Mouse (Mus musculus) cortical plate, adult 2 months (tissue): ENCODE data around the gene Kif1c. TPM values are rescaled to one million over a fixed set of nuclear protein-coding genes. Genes with fewer than 3 reads are reported as not detected.

Experiments used
- H3K27ac ChIP-seq: fragments of 200-500 bp; 2 replicates; pipeline ENCODE4 v1.5.1; 2012; ENCODE audit warnings: low read length, control low read depth, inconsistent platforms; ENCODE audit not compliant: insufficient read depth
- H3K4me1 ChIP-seq: fragments of 200-500 bp; 2 replicates; pipeline ENCODE4 v1.6.1; 2011; ENCODE audit warnings: low read length; ENCODE audit not compliant: control insufficient read depth, insufficient read depth
- H3K4me3 ChIP-seq: fragments of 200-500 bp; 2 replicates; pipeline ENCODE4 v1.5.1; 2011; ENCODE audit warnings: mild to moderate bottlenecking, low read length, control low read depth; ENCODE audit not compliant: insufficient read depth
- CTCF ChIP-seq: fragments of 200-500 bp; IDR thresholded peaks from 2 replicates; pipeline ENCODE4 v1.5.1; 2011; ENCODE audit warnings: mild to moderate bottlenecking, control low read depth, low read length; ENCODE audit not compliant: insufficient read depth; ENCODE audit errors: extremely low read depth
- POLR2A ChIP-seq: fragments of 200-500 bp; IDR thresholded peaks from 2 replicates; pipeline ENCODE4 v1.6.1; 2011; ENCODE audit warnings: mild to moderate bottlenecking, low read length, control low read depth; ENCODE audit not compliant: insufficient read depth; ENCODE audit errors: extremely low read depth
- polyA plus RNA-seq: library from polyadenylated mRNA; depleted of rRNA; stranded (reverse); fragments of >200 nt; gene quantifications from 2 replicates; pipeline ENCODE4 v1.2.3, GENCODE M21; 2012

Kif1c gene
- polyA plus RNA-seq, 1 experiment = 53.7 TPM

DNA sequence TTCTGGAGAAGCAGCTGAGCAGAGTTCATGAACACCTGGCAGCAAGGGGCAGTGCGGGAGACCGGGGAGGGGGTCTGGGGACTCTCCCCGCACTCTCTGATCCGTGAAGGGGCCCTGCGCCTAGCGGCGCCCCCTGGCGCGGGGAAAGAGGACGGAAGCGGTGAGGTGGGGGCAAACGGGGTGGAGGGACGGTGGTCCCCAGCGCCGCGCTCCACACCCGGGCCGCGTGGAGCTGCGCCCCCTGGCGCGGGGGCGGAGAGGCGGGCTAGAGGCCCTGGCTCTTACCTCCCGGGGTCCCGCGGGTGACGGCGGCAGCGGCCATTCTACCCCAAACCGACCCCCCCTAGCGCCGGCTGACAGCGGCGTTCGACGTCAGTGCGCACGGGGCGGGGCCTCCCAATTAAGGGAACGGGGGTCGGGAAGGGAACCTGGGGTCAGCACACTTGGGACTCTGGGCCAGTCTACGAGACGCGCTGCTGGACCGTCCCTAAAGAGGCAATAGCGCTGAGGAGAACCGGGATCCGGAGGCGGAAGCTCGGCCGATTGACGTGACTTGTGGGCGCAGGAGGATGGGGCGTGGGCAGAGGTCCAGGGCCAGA, 12.6 kb upstream of the Kif1c start, which contains the start of gene Camta2:
Camta2 (minus strand) TSS at position 505 of the 599 bp plus-strand sequence.
- TF ChIP-seq POLR2A = peak; percentile 79; the same call in 1 of the 2 replicates
- TF ChIP-seq CTCF = 0 out of 2 replicates have a peak, but pooled peaks have one; percentile 14
- peak within 1 kb of the TSS; percentile 87 for H3K4me3 ChIP-seq

DNA sequence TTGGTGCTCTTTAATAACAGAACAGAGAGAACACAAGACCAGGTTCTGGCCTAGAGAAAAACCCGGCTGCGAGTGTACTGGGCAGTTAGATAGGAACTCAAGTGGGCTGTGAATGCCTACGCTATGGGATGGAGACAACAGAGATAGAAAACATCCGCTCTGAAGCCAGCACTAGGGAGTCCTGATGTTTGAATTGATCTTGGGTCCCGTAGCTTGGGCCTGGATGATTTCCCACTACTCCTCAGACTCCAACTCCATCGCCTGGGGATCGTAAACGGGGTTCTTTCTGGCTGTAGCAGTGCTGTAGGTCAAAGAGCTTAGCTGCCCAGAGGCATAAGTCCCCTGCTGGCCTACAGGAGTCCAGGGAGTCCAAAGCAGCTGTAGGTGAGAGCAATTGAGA, 12.0 kb upstream of the Kif1c start:
- TF ChIP-seq POLR2A (no peak), CTCF (no peak)
- peak overlapping the region; percentile 92 for H3K27ac ChIP-seq
- H3K4me3 ChIP-seq = peak overlapping the region; percentile 87
- peaks cover 4% of the 10 kb centered on the region for H3K4me1 ChIP-seq

More for the DNA sequence above, 12.6 kb upstream of the Kif1c start, which contains the start of gene Camta2:
- Histone ChIP-seq H3K4me1 (peaks cover 6% of the 10 kb centered on the region), H3K27ac (peak within 1 kb of the TSS; percentile 92)

DNA sequence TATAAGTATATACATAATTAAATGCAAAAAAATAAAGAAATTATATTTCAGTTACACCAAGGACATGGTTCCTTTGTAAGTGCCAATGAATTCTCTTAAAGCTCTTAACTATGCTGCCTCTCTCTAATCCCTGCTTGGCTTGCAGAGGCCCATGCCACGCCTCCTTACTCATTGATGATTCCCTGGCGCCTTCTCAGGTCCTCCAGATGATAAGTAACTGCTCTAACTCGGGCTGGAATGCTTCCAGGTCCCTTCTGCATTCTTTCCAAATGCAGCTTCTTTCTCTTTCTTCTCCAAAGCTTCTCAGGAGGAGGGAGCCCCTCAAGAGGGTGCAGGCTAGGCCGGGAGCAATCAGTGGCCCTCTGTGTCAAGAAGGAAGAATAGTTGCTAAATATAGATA, 10.8 kb upstream of the Kif1c start:
- H3K4me3 ChIP-seq = no peak overlapping the region
- H3K4me1 ChIP-seq = peaks cover 4% of the 10 kb centered on the region
- H3K27ac ChIP-seq = no peak overlapping the region
- TF ChIP-seq CTCF (no peak), POLR2A (no peak)

DNA sequence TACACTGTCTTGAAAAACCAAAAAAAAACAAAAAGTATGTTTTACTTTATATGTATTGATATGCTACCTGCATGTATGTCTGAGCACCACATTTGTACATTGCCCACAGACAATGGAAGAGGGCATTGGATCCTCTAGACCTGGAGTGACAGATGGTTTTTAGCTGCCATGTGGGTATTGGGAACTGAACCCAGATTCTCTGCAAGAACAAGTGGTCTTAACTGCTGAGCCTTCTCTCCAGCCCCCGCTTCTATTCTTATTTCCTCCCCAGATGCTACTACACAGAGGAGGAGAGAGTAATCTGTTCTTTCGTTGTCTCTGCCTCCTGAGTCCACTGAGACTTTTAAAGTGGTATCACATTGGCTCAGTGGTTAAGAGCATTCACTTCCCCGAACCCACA, 6.8 kb upstream of the Kif1c start:
- TF ChIP-seq POLR2A (no peak), CTCF (no peak)
- Histone ChIP-seq H3K4me3 (no peak overlapping the region), H3K4me1 (peaks cover 2% of the 10 kb centered on the region), H3K27ac (no peak overlapping the region)

DNA sequence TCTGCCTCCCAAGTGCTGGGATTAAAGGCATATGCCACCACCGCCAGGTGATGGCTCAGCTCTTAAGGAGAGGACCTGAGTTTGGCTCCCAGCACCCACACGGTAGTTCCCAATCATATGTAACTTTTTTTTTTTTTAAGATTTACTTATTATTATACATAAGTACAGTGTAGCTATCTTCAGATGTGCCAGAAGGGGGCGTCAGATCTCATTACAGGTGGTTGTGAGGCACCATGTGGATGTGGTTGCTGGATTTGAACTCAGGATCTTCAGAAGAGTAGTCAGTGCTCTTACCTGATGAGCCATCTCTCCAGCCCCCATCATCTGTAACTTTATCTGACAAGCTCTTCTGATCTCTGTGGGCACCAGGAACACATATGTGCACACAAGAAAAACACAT, 3.0 kb upstream of the Kif1c start:
- H3K27ac ChIP-seq = no peak overlapping the region
- peaks cover 2% of the 10 kb centered on the region; the same call in 1 of the 2 replicates for H3K4me1 ChIP-seq
- H3K4me3 ChIP-seq = no peak overlapping the region
- TF ChIP-seq CTCF (no peak), POLR2A (no peak)

DNA sequence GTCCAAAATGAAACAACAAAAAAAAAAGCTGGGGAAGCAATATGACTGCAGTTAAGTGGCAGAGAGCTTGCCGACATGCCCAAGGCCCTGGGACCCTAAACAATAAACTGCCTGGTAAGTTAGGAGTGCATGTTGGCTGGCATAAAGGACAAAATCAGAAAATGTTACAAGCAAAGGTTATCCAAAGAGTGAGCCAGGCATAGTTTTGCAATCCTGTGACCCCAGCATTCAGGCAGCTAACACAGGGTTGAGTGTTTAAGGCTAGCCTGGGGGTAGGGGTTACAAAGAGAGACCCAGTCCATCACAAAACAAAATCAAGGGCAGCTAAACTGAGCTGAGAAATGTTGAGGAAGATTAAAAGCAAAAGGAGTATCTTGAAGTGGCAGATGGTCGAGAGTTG, 1.3 kb upstream of the Kif1c start:
- Histone ChIP-seq H3K4me1 (peaks cover 2% of the 10 kb centered on the region; the same call in 1 of the 2 replicates), H3K4me3 (no peak overlapping the region; the same call in 1 of the 2 replicates), H3K27ac (no peak overlapping the region)
- TF ChIP-seq CTCF = no peak
- no peak for TF ChIP-seq POLR2A

DNA sequence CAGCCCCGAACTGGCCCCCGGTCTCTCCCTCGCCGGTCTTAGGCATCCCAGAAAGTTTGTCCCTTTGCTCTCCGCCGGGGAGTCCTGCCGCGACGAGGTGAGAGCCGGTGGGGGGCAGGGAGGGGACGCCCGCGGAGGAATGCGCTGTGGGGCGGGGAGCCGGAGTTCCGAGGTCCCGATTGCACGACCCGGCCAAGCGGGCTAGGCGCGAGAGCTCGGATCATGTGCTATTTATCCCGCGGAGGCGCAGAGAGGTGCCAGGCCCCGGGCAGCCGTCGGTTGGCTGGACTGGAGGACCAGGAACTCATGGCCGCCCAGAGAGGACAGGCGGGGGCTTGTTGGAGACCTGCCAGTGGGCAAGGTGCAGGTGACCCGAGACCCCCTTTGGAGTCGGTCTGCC, 265 bp downstream of the Kif1c start:
- H3K4me3 ChIP-seq = peak overlapping the region; percentile 84
- peak overlapping the region; percentile 87 for H3K27ac ChIP-seq
- H3K4me1 ChIP-seq = peaks cover 2% of the 10 kb centered on the region; the same call in 1 of the 2 replicates
- TF ChIP-seq CTCF = no peak
- TF ChIP-seq POLR2A = no peak

DNA sequence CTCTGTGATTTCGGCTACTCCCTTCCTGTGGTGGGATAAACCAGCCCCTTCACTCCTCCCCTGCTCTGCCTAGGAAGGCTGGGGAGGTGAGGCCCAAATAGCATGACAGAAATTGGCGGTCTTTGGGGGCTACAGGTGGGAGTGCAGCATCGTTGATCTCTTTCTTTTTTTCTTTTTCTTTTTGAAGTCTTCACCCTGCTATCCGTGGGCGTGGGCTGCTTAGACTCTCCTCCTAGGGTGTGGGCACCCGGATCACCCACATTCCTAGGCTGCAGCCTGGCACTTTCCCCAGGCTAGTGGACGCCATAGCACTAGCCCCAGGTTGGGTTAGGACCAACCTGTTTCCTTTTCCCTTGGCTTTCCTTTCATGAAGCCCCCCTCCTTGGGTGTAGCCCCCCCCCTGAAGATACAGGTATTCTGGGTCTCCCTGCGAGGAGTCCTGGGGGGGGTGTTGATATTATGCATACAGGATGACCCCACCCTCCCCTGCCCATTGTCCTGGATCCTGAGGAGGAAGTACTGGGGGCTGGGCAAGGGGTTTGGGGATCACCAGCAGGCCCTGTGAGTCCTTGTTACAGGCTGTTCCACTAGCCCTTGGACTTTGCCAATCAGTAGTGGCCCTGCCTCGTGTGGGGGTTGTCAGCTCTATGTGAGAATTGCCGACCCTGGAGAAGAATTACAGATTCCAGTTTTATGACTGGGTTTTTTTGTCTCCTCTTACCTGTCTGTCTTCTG, 1.0 kb downstream of the Kif1c start:
- peak overlapping the region; percentile 84 for H3K4me3 ChIP-seq
- TF ChIP-seq CTCF = no peak
- TF ChIP-seq POLR2A = no peak
- H3K4me1 ChIP-seq = peaks cover 2% of the 10 kb centered on the region; the same call in 1 of the 2 replicates
- H3K27ac ChIP-seq = peak overlapping the region; percentile 87

DNA sequence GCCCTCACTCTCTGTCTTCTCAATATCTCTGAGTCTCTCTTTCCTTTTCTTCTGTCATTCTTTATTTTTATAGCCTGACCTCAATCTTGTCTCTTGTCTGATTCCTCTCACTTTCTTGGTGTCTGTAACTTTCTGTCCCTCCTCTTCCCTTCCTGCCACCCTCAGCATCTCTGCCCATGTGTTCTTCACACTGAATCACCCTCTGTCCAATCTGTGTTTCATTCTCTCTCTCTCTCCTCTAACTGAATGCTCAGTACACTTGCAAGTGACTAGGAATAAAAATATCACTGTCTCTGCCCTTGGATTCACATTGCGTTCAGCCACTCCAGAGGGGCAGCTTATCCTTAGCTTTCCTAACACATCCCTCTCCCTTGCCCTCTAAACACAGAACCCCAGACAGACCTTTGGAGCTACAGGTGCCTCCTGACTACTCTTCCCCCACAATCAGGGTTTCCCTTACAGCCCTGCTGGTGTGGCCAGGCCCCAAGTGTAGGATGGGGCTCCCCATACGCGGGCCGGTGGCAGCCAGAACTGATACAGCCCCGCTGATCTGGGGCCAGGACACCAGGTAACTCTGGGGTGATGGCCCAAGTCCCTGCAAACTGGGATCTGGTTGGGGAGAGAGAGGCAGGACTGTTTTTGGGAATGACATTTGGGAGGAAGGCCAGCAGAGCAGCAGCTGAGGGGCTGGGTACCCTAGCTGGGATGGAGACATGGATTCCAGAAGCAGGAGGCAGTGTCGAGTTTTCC, 1.8 kb downstream of the Kif1c start:
- Histone ChIP-seq H3K4me1 (peaks cover 2% of the 10 kb centered on the region; the same call in 1 of the 2 replicates), H3K4me3 (peak overlapping the region; percentile 84; the same call in 1 of the 2 replicates), H3K27ac (0 out of 2 replicates have a peak overlapping the region, but pooled peaks have one; percentile 32)
- TF ChIP-seq CTCF (no peak), POLR2A (no peak)
